Comparison of ENCODE assay signal across 25 mouse cellular contexts in the genomic region with DNA sequence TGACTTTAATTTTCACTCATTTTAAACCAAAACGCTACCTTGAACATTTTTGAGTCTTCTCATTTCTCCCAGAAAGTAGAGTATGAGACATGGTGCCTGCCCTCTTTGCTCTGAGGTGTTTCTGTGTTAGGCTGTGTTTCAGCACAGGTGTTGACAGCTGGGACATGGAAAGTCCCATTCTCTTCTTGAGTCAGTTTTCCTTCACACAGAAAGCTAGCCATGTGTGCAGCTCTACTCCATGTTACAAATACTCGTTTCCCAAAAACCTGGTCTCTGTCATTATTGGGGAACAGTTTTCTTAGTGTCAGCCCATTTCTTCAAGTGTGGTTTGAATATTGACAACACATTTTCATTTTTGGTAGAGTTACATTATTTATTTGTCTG.
"Had no signal": no experiment of that assay in that cellular context is flagged by ENCODE, and none has a peak within 500 bp of the region (broad histone marks: within the 10 kb centered on the region; RNA-seq: fewer than 3 reads in every experiment).

No protein-coding gene starts in this region.

- H3K4me3 ChIP-seq: heart, embryonic 13.5 days; heart, embryonic 15.5 days; hindbrain, embryonic 13.5 days; hindbrain, embryonic 15.5 days; intestine, embryonic 15.5 days; layer of hippocampus, adult 2 months; left cerebral cortex, adult 2 months; limb, embryonic 10.5 days; limb, embryonic 12.5 days; liver, embryonic 13.5 days; liver, embryonic 15.5 days had no signal

- H3K27ac ChIP-seq: heart, embryonic 13.5 days; heart, embryonic 15.5 days; hindbrain, embryonic 13.5 days; hindbrain, embryonic 15.5 days; hindbrain, postnatal 0 days; intestine, embryonic 15.5 days; layer of hippocampus, adult 2 months; left cerebral cortex, adult 2 months; limb, embryonic 10.5 days; limb, embryonic 12.5 days; liver, embryonic 13.5 days; liver, embryonic 15.5 days had no signal

- H3K9ac ChIP-seq: heart, embryonic 13.5 days; heart, embryonic 15.5 days; hindbrain, embryonic 13.5 days; hindbrain, embryonic 15.5 days; intestine, embryonic 15.5 days; limb, embryonic 12.5 days; liver, embryonic 13.5 days; liver, embryonic 15.5 days had no signal

- H3K27me3 ChIP-seq: heart, embryonic 15.5 days; hindbrain, embryonic 13.5 days; hindbrain, embryonic 15.5 days; intestine, embryonic 15.5 days; limb, embryonic 12.5 days; liver, embryonic 13.5 days; liver, embryonic 15.5 days had no signal

- ATAC-seq: hindbrain, postnatal 0 days; intestine, embryonic 15.5 days; intestine, postnatal 0 days had no signal

- H3K9me3 ChIP-seq: heart, embryonic 13.5 days; heart, embryonic 15.5 days; hindbrain, embryonic 13.5 days; hindbrain, embryonic 15.5 days; intestine, embryonic 15.5 days; limb, embryonic 10.5 days; limb, embryonic 12.5 days; liver, embryonic 13.5 days; liver, embryonic 15.5 days had no signal

- H3K36me3 ChIP-seq: heart, embryonic 13.5 days; heart, embryonic 15.5 days; hindbrain, embryonic 13.5 days; hindbrain, embryonic 15.5 days; intestine, embryonic 15.5 days; limb, embryonic 10.5 days; limb, embryonic 12.5 days; liver, embryonic 13.5 days had no signal

- DNase-seq: gastrocnemius, postnatal 14 days; gastrocnemius, postnatal 36 days; heart, adult 11 months; heart, postnatal 14 days; heart, postnatal 36 days; kidney, adult 18-20 months; kidney, adult 8-10 months; kidney, postnatal 10 days; kidney, postnatal 25 days; kidney, postnatal 4 days; layer of hippocampus, adult 9-11 months; liver; liver, embryonic 13.5 days had no signal

- H3K4me1 ChIP-seq: intestine, embryonic 15.5 days; liver, embryonic 13.5 days; liver, embryonic 15.5 days had no signal
